Mouse (Mus musculus) lung, embryonic 15.5 days (tissue): Measurements from ENCODE around the gene Dhcr7. TPM values are rescaled to one million over a fixed set of nuclear protein-coding genes. Genes with fewer than 3 reads are reported as not detected.
A peak's percentile ranks its signal among the peaks of the same experiment; 100 is the strongest.

ENCODE experiments used
- ATAC-seq: fragments of 200-750 bp; cut with Nextera tagmentation; 2 replicates; pipeline ENCODE4 v1.8.0; 2017; ENCODE audit warnings: moderate number of reproducible peaks, borderline replicate concordance; ENCODE audit not compliant: low FRiP score, low TSS enrichment; ENCODE audit errors: extremely low read depth
- H3K27ac ChIP-seq: fragments of 300-500 bp; sonication (generic); 2 replicates; pipeline ENCODE4 v1.5.1; 2015; ENCODE audit warnings: moderate library complexity, mild to moderate bottlenecking, inconsistent platforms
- H3K27me3 ChIP-seq: fragments of 300-500 bp; sonication (generic); 2 replicates; pipeline ENCODE4 v1.6.1; 2015; ENCODE audit warnings: inconsistent platforms
- H3K36me3 ChIP-seq: fragments of 300-500 bp; sonication (generic); 2 replicates; pipeline ENCODE4 v1.6.1; 2015; ENCODE audit warnings: inconsistent platforms
- H3K4me1 ChIP-seq: fragments of 300-500 bp; sonication (generic); 2 replicates; pipeline ENCODE4 v1.6.1; 2015; ENCODE audit warnings: inconsistent platforms
- H3K4me2 ChIP-seq: fragments of 300-500 bp; sonication (generic); 2 replicates; pipeline ENCODE4 v1.6.1; 2015; ENCODE audit warnings: inconsistent platforms, mild to moderate bottlenecking, moderate library complexity
- H3K4me3 ChIP-seq: fragments of 300-500 bp; sonication (generic); 2 replicates; pipeline ENCODE4 v1.5.1; 2015; ENCODE audit warnings: mild to moderate bottlenecking, inconsistent platforms
- H3K9ac ChIP-seq: fragments of 300-500 bp; sonication (generic); 2 replicates; pipeline ENCODE4 v1.6.1; 2015; ENCODE audit warnings: inconsistent platforms
- H3K9me3 ChIP-seq: fragments of 300-500 bp; sonication (generic); 2 replicates; pipeline ENCODE4 v1.6.1; 2016; ENCODE audit warnings: inconsistent platforms
- WGBS: fragments of 180-500 bp; shearing (Covaris S2); methylation state at CpG from one replicate; pipeline ENCODE4 v1.1.7; 2015; 5-methylcytosine and 5-hydroxymethylcytosine counted together
- polyA plus RNA-seq: library from polyadenylated mRNA; unstranded; fragments of >200 nt; fragmentation: Nextera tagmentation; extraction: Ambion mirVana; gene quantifications from 2 replicates; pipeline ENCODE4 v1.2.1, GENCODE M21; 2015

Gene Dhcr7
- polyA plus RNA-seq: 30.4 and 30.9 TPM in 2 replicates

DNA sequence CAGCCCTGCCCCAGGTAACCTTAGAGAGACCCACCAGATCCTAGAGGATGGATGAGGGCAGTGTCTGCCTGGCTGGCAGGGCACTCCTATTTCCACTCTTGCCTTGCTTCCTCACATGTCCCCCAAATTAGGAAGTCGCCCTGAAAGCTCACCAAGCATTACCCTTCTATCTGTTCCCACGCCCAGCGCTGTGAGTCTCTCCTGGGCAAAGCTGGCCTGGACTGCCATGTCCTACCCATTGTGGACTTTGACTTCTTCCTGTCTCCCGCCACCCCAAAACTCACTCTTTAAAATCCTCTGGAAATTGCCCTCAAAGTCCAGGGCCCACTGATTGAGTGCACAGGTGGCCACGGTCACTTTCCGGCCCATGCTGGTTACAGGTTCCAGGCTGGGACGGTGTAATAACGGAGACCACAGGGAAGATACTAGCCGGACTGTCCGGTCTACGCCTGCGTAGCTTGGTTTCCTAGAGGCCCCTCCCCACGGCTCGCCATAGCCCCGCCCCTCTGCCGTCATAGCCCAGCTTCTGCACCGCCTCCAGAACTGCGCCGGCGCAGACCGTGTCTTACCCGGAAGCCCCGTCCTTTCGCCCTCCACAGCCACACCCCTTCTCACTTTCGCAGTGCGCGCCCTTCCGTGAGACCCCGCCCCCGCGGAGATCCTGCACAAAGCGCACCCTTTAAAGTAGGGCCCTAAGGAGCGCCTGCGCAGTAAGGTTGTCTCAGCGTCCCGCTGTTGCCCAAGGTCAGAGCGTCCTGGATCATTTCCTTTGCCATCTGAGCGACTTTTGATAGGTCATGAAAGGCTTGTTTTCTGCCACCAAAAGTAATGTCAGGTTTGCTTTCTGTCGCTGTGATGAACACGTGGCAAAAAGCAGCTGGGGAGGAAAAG is at the start of gene Dhcr7, which contains the start of gene Nadsyn1:
TSS of gene Dhcr7 (plus strand) at position 771 of the 891 bp plus-strand sequence.
TSS of gene Nadsyn1 (minus strand) at position 475 of the 891 bp plus-strand sequence.
- Histone ChIP-seq H3K27ac (peak within 1 kb of the TSS; percentile 48), H3K36me3 (0 out of 2 replicates have a peak, but pooled peaks cover 3% of the 10 kb centered on the region), H3K4me3 (peak within 1 kb of the TSS; percentile 56), H3K27me3 (no peaks in the 10 kb centered on the region), H3K9me3 (no peaks in the 10 kb centered on the region), H3K4me2 (peak within 1 kb of the TSS; percentile 68), H3K4me1 (peaks cover 13% of the 10 kb centered on the region), H3K9ac (peak within 1 kb of the TSS; percentile 63)
- WGBS: under 1% methylated on average over 39 of the region's 40 CpGs
- ATAC-seq: peak; percentile 98

DNA sequence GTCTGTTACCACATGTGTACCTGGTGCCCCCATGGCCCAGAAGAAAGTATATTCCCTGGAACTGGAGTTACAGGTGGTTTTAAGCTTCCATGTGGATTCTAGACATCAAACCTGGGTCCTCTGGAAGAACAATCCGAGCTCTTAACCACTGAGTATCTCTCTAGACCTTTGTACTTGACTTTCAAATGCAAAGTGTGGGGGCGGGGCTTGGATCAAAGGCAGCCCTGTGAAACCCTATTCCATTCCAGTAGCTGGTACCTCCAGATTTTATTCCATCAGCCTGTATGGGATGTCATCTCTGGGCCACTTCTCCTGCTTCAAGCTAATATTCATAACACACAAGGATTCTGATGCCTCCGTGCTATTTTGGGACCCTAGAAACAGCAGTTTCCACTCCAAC is 46.8 kb upstream of the Dhcr7 start:
- no peaks in the 10 kb centered on the region for H3K27me3 ChIP-seq
- H3K9me3 ChIP-seq: no peaks in the 10 kb centered on the region
- 16% methylated on average over 3 of the region's 3 CpGs for WGBS
- no peak overlapping the region for H3K9ac ChIP-seq
- H3K36me3 ChIP-seq: no peaks in the 10 kb centered on the region
- no peak overlapping the region for H3K27ac ChIP-seq
- no peaks in the 10 kb centered on the region for H3K4me1 ChIP-seq
- no peak overlapping the region for H3K4me2 ChIP-seq
- no peak overlapping the region for H3K4me3 ChIP-seq
- ATAC-seq: no peak

DNA sequence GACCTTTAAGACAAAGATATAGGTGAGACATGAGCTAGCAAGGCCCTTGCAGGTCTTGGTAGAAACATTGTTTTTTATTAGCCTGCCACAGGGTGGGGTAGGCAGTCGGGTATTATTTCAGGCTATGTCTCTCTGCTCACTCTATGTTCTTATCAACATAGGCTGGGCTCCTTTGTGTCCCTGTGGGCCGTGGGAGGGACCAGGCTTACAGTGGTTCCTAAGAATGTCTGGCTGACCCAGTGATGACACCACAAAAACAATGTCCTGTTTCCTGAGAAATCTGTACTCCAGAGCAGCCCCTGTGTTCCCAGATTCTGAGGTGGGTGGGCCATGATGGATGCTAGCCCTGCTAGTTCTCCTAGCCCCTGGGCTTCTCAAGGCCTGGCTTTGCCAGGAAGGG is 45.6 kb upstream of the Dhcr7 start:
- WGBS: 42% methylated on average over 2 of the region's 2 CpGs
- Histone ChIP-seq H3K4me3 (no peak overlapping the region), H3K9me3 (no peaks in the 10 kb centered on the region), H3K27ac (no peak overlapping the region), H3K36me3 (no peaks in the 10 kb centered on the region), H3K4me1 (no peaks in the 10 kb centered on the region), H3K9ac (no peak overlapping the region), H3K4me2 (no peak overlapping the region), H3K27me3 (no peaks in the 10 kb centered on the region)
- ATAC-seq: no peak

DNA sequence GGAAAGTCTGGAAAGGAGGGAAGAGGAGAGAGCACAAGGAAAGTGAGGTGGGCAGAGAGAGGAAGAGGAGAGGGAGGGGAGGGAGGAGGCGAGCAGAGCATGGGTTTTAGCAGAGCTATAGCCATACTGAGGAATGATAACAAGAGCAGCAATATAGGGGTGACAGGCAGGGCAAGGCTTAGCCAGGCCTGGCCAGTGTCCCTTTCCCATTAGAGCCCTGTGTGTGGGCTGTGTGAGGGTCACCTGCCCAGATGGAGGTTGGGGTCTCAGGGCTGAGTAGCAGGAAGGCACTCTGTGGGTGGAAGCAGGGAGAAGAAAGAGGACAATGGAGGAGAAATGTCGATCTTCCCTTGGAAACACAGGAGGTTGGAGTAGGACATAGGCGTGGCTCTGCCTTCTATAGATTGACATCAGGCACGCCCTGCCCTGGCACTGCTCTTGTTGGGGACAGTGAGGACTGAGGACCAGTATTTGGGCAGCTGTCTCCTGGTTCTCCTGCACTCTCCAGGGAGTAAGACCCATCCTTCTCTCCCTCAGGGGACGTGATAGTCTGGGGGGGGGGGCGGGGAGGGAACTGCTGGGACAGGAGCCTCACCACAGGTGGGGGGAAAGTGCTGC is 39.5 kb upstream of the Dhcr7 start:
- H3K27me3 ChIP-seq: no peaks in the 10 kb centered on the region
- no peaks in the 10 kb centered on the region for H3K9me3 ChIP-seq
- WGBS: 17% methylated on average over 6 of the region's 6 CpGs
- peak overlapping the region; percentile 68 for H3K4me2 ChIP-seq
- peak overlapping the region; percentile 34 for H3K27ac ChIP-seq
- no peaks in the 10 kb centered on the region for H3K36me3 ChIP-seq
- H3K4me1 ChIP-seq: peaks cover 29% of the 10 kb centered on the region
- peak overlapping the region; percentile 33; the same call in 1 of the 2 replicates for H3K9ac ChIP-seq
- ATAC-seq: peak; percentile 43
- peak overlapping the region; percentile 40 for H3K4me3 ChIP-seq

DNA sequence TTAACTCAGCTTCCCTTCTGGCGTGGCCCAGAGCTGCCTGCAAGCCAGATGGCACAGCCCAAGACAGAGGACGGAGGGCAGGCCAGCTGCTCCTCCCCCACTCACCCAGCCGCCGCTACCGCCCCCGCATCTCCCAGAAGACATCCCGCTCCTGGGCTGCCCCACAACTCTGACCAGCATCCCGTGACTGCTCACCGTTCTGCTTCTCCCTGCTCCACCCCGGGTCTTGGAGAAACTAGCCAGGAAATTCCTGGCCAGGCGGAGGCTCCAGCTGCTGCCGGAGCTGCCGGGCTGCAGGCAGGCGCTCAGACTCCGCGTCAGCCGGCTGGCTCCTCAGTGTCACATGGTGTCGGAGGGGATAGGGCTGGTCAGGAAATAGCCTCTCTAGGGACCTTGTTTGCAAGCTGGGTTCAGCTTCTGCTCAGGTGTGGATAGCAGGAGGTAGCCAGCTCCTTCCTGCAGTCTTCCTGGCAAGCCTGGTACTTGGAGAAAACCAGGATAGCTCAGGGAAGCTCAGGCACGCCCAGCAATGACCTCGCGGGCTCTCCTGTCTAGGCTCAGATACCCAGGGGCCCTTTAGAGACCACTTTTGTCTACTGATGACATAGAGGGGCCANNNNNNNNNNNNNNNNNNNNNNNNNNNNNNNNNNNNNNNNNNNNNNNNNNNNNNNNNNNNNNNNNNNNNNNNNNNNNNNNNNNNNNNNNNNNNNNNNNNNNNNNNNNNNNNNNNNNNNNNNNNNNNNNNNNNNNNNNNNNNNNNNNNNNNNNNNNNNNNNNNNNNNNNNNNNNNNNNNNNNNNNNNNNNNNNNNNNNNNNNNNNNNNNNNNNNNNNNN is 38.7 kb upstream of the Dhcr7 start, which contains the start of gene Mrgpre:
TSS of gene Mrgpre (minus strand) at position 505 of the 834 bp plus-strand sequence.
- Histone ChIP-seq H3K9me3 (no peaks in the 10 kb centered on the region), H3K27ac (peak within 1 kb of the TSS; percentile 34), H3K4me2 (peak within 1 kb of the TSS; percentile 68), H3K4me1 (peaks cover 29% of the 10 kb centered on the region), H3K4me3 (peak within 1 kb of the TSS; percentile 40), H3K9ac (peak within 1 kb of the TSS; percentile 33), H3K36me3 (no peaks in the 10 kb centered on the region), H3K27me3 (no peaks in the 10 kb centered on the region)
- ATAC-seq: peak; percentile 85
- WGBS: 1% methylated on average over 21 of the region's 21 CpGs

DNA sequence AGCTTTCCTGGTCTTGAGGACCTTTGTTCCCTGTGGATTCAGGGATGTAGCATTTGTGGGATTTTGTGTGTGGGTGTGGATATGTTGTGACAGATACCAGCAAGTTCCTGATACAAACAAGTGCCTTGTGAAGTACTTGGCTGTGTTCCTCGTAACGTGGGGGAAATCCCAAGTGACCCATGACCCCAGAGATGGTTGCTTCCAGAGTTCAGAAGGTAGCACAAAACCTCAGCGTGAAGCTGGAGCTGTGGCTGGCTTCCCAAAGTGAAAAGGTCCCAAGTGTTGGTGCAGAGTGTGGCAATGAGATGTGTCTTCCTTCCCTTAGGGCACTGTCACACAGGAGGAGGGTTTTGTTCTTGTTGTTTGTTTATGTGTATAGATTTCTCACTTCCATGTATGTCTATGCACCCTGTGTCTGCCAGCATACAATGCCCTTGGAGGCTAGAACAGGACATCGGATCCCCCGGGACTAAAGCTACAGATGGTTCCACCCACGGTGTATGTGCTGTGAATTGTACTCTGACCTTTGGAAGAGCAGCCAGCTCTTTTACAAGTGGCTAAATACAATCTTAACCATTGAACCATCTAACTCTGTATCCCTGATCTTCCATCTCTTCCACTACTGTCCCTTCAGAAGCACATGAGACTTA is 30.5 kb upstream of the Dhcr7 start:
- peaks cover 8% of the 10 kb centered on the region for H3K36me3 ChIP-seq
- no peak for ATAC-seq
- WGBS: 69% methylated on average over 6 of the region's 6 CpGs
- no peak overlapping the region for H3K4me2 ChIP-seq
- H3K9me3 ChIP-seq: no peaks in the 10 kb centered on the region
- H3K27me3 ChIP-seq: no peaks in the 10 kb centered on the region
- no peak overlapping the region for H3K4me3 ChIP-seq
- H3K27ac ChIP-seq: no peak overlapping the region
- H3K9ac ChIP-seq: no peak overlapping the region
- no peaks in the 10 kb centered on the region for H3K4me1 ChIP-seq

DNA sequence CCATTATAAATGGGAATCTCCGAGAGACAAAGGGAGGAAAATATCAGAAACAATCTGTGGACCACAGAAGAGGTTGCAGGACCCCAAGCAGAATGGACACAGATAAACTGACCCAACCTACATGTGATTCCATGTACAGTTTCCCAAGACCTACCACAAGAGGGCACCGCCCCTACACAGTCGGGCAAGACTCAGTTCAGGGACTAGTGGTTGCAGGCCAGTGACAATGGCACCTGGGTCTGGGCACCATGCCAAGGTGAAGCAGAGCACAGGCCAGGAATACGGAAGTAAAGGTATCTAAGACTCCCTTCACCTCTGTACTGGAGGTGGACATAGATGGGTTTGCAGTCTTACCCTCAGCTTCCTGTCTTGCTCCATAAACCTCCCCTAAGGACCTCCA is 29.8 kb upstream of the Dhcr7 start:
- 59% methylated on average over 4 of the region's 4 CpGs for WGBS
- no peaks in the 10 kb centered on the region for H3K9me3 ChIP-seq
- no peaks in the 10 kb centered on the region for H3K4me1 ChIP-seq
- H3K27ac ChIP-seq: no peak overlapping the region
- no peak overlapping the region for H3K4me2 ChIP-seq
- no peak overlapping the region for H3K4me3 ChIP-seq
- H3K27me3 ChIP-seq: no peaks in the 10 kb centered on the region
- H3K36me3 ChIP-seq: peaks cover 13% of the 10 kb centered on the region
- 0 out of 2 replicates have a peak, but pooled peaks have one; percentile 8 for ATAC-seq
- H3K9ac ChIP-seq: no peak overlapping the region

DNA sequence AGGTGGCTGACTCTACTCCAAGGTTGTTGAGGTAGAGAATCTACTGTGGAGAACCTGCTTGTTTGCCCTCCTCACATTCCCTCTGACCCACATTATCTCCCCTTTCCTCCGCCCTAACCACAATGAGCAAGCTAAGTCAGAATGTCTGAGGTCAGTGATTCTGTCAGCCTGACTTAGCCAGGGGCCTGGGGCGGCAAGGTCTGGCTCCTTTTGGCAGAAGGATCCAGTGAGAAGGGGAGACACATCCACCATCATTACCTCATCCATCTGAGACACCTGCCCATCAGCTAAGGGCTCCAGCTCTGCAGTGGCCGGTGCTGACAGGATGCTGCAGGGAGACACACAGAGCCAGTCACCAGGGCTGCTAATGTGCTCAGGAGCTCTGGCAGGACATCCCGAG is 24.2 kb upstream of the Dhcr7 start:
- no peak for ATAC-seq
- no peaks in the 10 kb centered on the region for H3K9me3 ChIP-seq
- H3K9ac ChIP-seq: no peak overlapping the region
- H3K27me3 ChIP-seq: no peaks in the 10 kb centered on the region
- H3K4me2 ChIP-seq: no peak overlapping the region
- peaks cover 33% of the 10 kb centered on the region for H3K36me3 ChIP-seq
- H3K4me3 ChIP-seq: no peak overlapping the region
- H3K27ac ChIP-seq: no peak overlapping the region
- 86% methylated on average over 4 of the region's 4 CpGs for WGBS
- H3K4me1 ChIP-seq: no peaks in the 10 kb centered on the region

DNA sequence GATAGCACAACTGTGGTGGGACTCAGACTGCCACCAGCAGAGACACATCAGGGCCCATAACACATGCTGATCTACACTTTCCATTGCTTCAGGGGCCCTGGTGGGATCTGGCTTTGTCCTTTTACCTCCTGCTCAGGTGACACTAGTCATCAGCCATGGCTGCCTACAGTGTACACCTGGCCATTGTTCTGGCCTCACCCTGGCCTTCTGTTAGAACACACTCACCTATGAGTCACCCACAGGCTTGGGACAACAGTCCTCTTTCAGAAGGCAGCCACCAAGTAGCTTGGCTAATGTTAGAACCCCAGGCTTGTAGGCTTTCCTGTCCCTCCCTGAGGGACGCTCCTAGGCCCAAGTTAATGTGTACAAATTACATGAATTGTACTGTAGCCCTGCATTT is 22.2 kb upstream of the Dhcr7 start:
- ATAC-seq: no peak
- Histone ChIP-seq H3K27me3 (no peaks in the 10 kb centered on the region), H3K9me3 (no peaks in the 10 kb centered on the region), H3K4me3 (no peak overlapping the region), H3K4me2 (no peak overlapping the region), H3K4me1 (peaks cover 4% of the 10 kb centered on the region; the same call in 1 of the 2 replicates), H3K9ac (no peak overlapping the region), H3K27ac (no peak overlapping the region), H3K36me3 (peaks cover 32% of the 10 kb centered on the region)
- WGBS: 94% methylated on average over 1 of the region's 1 CpGs

DNA sequence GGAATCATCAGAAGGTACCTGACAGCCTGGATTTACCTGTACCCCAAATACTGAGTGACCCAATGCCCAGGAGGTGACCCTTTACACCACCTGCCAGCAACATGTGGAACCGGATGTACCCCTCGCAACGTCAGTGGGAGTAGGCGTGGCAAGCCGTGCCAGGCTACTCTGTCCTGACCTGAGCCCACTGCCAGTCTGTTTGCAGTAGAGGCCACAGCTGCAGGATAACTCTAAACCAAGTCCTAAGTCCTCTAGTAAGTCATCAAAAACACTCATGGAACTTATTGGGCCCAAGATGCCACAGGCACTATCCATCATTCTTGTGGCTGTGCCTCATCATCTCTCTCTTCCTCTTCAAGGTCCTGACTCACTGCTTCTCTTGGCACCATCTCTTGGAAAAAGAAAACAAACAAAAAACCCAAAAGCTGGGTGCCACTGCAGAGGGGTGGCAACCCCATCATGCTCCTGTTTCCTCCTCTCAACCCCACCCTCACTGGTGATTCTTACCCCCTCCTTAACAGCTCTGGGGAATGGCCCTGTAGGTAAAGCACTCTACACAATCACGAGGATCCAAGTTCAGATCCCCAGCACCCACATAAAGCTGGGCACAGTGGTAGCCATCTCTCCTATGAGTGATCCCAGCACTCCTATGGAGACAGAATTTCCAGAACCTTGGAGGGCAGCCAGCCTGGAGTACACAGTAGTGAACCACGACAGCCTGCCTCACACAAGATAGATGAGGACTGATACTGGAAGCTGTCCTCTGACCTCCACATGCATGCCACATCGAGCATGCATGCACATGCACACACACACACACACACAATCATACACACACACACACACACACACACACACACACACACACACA is 21.5 kb upstream of the Dhcr7 start:
- no peak overlapping the region for H3K9ac ChIP-seq
- peaks cover 4% of the 10 kb centered on the region; the same call in 1 of the 2 replicates for H3K4me1 ChIP-seq
- peaks cover 35% of the 10 kb centered on the region for H3K36me3 ChIP-seq
- H3K9me3 ChIP-seq: no peaks in the 10 kb centered on the region
- no peak overlapping the region for H3K4me3 ChIP-seq
- no peak overlapping the region for H3K27ac ChIP-seq
- ATAC-seq: no peak
- WGBS: 77% methylated on average over 8 of the region's 8 CpGs
- H3K4me2 ChIP-seq: no peak overlapping the region
- H3K27me3 ChIP-seq: no peaks in the 10 kb centered on the region
